Mouse (Mus musculus): ENCODE results near the gene Svop. TPM values are rescaled to one million over a fixed set of nuclear protein-coding genes. Genes with fewer than 3 reads are reported as not detected.

Svop gene
- total and polyA plus RNA-seq, 2 experiments from 2014 or later, result not detected

- ATAC-seq (ENCODE audit: insufficient read depth, low read depth) (no peak), DNase-seq (ENCODE audit: low spot score) (no peak)
- Histone ChIP-seq H3K9me3 (replicated peaks; ENCODE audit: control insufficient read depth, low read length) (no peaks in the 10 kb centered on the region), H3K36me3 (replicated peaks; ENCODE audit: control insufficient read depth, insufficient read depth, low read length) (no peaks in the 10 kb centered on the region), H3K27me3 (ENCODE audit: control insufficient read depth, insufficient read depth, low read length) (0 out of 2 replicates have a peak, but pooled peaks cover 6% of the 10 kb centered on the region), H3K4me3 (ENCODE audit: low read depth, low read length) (no peak overlapping the region), H3K9ac (replicated peaks; ENCODE audit: low read depth, low read length) (no peak overlapping the region), H3K4me1 (ENCODE audit: control insufficient read depth, insufficient read depth) (no peaks in the 10 kb centered on the region), H3K4me2 (ENCODE audit: low read depth, low read length) (no peak overlapping the region), H3K27ac (ENCODE audit: low read depth) (no peak overlapping the region)
- 74% methylated on average over 3 of the region's 3 CpGs for WGBS
- no peak for TF ChIP-seq EP300 (IDR thresholded peaks at IDR 0.05; ENCODE audit: low read depth)
These were observed 59.1 kb downstream of the Svop start for GRCm38 (mm10) chr5:114032161-114032763.

DNA sequence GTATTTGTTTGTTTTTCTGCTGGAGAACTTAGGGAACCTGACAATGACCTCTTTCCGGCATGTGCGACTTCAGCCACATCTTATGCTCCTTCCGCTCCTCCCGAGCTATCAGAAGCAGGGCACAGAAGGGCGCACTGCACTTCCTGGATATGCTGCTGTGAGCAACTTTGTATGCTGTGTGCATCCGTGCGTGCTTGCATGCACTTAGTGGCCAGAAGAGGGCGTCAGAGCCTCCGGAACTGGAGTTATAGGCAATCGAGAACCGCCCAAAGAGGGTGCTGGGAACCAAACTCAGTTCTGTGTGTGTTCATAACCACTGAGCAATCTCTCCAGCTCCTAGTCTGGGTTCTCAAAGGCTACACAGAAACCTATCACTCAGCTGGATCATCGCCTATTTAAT is 60.7 kb downstream of the Svop start:
- no peak overlapping the region for H3K4me3 ChIP-seq (ENCODE audit: low read depth, low read length)
- TF ChIP-seq CTCF (IDR thresholded peaks at IDR 0.05; ENCODE audit: low read depth) (no peak), EP300 (IDR thresholded peaks at IDR 0.05; ENCODE audit: low read depth) (no peak)
- 85% methylated on average over 12 of the region's 12 CpGs for WGBS
- no peak overlapping the region for H3K9ac ChIP-seq (replicated peaks; ENCODE audit: low read depth, low read length)
- H3K36me3 ChIP-seq (replicated peaks; ENCODE audit: control insufficient read depth, insufficient read depth, low read length), result no peaks in the 10 kb centered on the region
- H3K9me3 ChIP-seq (replicated peaks; ENCODE audit: control insufficient read depth, low read length), result no peaks in the 10 kb centered on the region
- H3K27me3 ChIP-seq (ENCODE audit: control insufficient read depth, insufficient read depth, low read length), result 0 out of 2 replicates have a peak, but pooled peaks cover 6% of the 10 kb centered on the region
- no peak overlapping the region for H3K4me2 ChIP-seq (ENCODE audit: low read depth, low read length)
- no peak overlapping the region for H3K27ac ChIP-seq (ENCODE audit: low read depth)
- ATAC-seq (ENCODE audit: insufficient read depth, low read depth), result no peak
- H3K4me1 ChIP-seq (ENCODE audit: control insufficient read depth, insufficient read depth), result no peaks in the 10 kb centered on the region
- no peak for DNase-seq (ENCODE audit: low spot score)

DNA sequence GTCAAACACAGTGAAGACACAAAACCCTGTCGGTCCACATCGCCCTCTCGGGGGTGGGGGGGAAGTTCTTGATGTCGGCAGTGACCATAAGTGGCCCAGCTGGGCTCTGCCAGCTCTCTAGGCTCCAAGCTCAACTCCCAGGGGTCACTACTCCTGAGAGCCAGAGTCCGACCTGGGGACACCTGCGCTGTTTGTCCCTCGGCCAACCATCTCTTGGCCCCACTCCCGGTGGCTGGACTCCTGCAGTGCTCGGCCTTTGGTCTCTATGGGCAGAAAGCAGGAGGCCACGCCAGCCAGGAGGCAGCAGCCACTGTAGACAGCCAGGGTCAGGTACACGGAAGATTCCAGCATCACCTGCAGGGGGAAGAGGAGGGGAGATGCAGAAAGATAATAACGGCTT is 63.3 kb downstream of the Svop start:
- Histone ChIP-seq H3K4me1 (ENCODE audit: control insufficient read depth, insufficient read depth) (no peaks in the 10 kb centered on the region), H3K27ac (ENCODE audit: low read depth) (no peak overlapping the region), H3K27me3 (ENCODE audit: control insufficient read depth, insufficient read depth, low read length) (0 out of 2 replicates have a peak, but pooled peaks cover 6% of the 10 kb centered on the region), H3K4me2 (ENCODE audit: low read depth, low read length) (no peak overlapping the region), H3K4me3 (ENCODE audit: low read depth, low read length) (no peak overlapping the region), H3K9ac (replicated peaks; ENCODE audit: low read depth, low read length) (no peak overlapping the region), H3K9me3 (replicated peaks; ENCODE audit: control insufficient read depth, low read length) (no peaks in the 10 kb centered on the region), H3K36me3 (replicated peaks; ENCODE audit: control insufficient read depth, insufficient read depth, low read length) (no peaks in the 10 kb centered on the region)
- ATAC-seq (ENCODE audit: insufficient read depth, low read depth) (no peak), DNase-seq (ENCODE audit: low spot score) (no peak)
- TF ChIP-seq EP300 (IDR thresholded peaks at IDR 0.05; ENCODE audit: low read depth) (no peak), CTCF (IDR thresholded peaks at IDR 0.05; ENCODE audit: low read depth) (no peak)
- WGBS, result 80% methylated on average over 12 of the region's 12 CpGs

- Histone ChIP-seq H3K27me3 (ENCODE audit: control insufficient read depth, insufficient read depth, low read length) (0 out of 2 replicates have a peak, but pooled peaks cover 6% of the 10 kb centered on the region), H3K4me1 (ENCODE audit: control insufficient read depth, insufficient read depth) (no peaks in the 10 kb centered on the region), H3K27ac (ENCODE audit: low read depth) (no peak overlapping the region), H3K36me3 (replicated peaks; ENCODE audit: control insufficient read depth, insufficient read depth, low read length) (no peaks in the 10 kb centered on the region), H3K4me2 (ENCODE audit: low read depth, low read length) (no peak overlapping the region), H3K4me3 (ENCODE audit: low read depth, low read length) (no peak overlapping the region), H3K9me3 (replicated peaks; ENCODE audit: control insufficient read depth, low read length) (no peaks in the 10 kb centered on the region), H3K9ac (replicated peaks; ENCODE audit: low read depth, low read length) (no peak overlapping the region)
- 77% methylated on average over 12 of the region's 12 CpGs for WGBS
- ATAC-seq (ENCODE audit: insufficient read depth, low read depth), result no peak
- TF ChIP-seq CTCF (IDR thresholded peaks at IDR 0.05; ENCODE audit: low read depth), result no peak
- TF ChIP-seq EP300 (IDR thresholded peaks at IDR 0.05; ENCODE audit: low read depth), result no peak
- DNase-seq (ENCODE audit: low spot score), result no peak
These were observed 64.0 kb downstream of the Svop start for GRCm38 (mm10) chr5:114027217-114027944.

DNA sequence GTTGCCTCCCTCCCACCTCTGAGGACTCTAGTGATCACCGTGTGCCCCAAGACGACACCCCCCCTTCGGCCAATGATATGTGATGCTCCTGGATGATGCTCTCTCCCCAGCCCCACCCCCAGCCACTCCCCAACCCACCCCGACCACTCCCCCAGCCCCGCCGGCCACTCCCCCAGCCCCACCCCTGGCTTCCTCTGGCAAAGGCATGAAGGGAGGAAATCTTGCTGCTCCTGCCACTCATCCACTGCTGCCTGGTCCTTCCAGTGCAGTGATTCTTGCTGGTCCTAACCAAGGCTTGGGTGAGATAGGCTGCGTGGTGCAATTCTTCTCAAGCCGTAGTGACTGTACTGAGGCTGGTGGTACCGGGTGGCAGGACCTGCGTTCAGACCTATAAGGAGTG is 66.5 kb downstream of the Svop start:
- ATAC-seq (ENCODE audit: insufficient read depth, low read depth) (no peak), DNase-seq (ENCODE audit: low spot score) (no peak)
- no peaks in the 10 kb centered on the region for H3K36me3 ChIP-seq (replicated peaks; ENCODE audit: control insufficient read depth, insufficient read depth, low read length)
- WGBS, result 12% methylated on average over 10 of the region's 10 CpGs
- H3K4me1 ChIP-seq (ENCODE audit: control insufficient read depth, insufficient read depth), result no peaks in the 10 kb centered on the region
- TF ChIP-seq EP300 (IDR thresholded peaks at IDR 0.05; ENCODE audit: low read depth) (no peak), CTCF (IDR thresholded peaks at IDR 0.05; ENCODE audit: low read depth) (no peak)
- H3K9ac ChIP-seq (replicated peaks; ENCODE audit: low read depth, low read length), result no peak overlapping the region
- H3K4me2 ChIP-seq (ENCODE audit: low read depth, low read length), result no peak overlapping the region
- 0 out of 2 replicates have a peak, but pooled peaks cover 6% of the 10 kb centered on the region for H3K27me3 ChIP-seq (ENCODE audit: control insufficient read depth, insufficient read depth, low read length)
- no peak overlapping the region for H3K27ac ChIP-seq (ENCODE audit: low read depth)
- no peaks in the 10 kb centered on the region for H3K9me3 ChIP-seq (replicated peaks; ENCODE audit: control insufficient read depth, low read length)
- H3K4me3 ChIP-seq (ENCODE audit: low read depth, low read length), result no peak overlapping the region
